Mouse (Mus musculus): ENCODE measurements around the gene Tiam2. TPM values are rescaled to one million over a fixed set of nuclear protein-coding genes. Genes with fewer than 3 reads are reported as not detected.
A peak's percentile ranks its signal among the peaks of the same experiment; 100 is the strongest.

Tiam2 gene
- polyA plus RNA-seq, 1 experiment from 2014 or later, result 7.7 TPM

DNA sequence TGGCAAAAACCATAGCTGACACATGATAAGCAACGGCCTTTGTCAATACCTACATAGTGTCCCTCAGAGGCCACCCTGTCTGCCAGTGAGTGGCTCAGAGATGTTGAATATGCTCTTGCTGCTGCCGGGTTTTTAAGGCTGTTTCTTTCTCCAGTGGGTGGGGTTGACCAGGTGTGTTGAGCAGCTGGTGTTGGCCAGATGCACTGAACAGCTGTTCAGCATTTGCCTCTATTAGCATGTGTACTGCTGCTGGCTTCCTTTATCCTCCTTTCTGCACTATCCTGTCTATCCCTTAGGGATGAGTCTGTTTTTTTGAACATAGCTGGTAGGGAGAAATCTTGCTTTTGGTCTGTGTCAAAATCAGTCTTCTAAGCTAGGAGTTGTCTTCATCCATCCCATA lies 83.9 kb downstream of the Tiam2 start:
- Histone ChIP-seq H3K4me1 (peaks cover 22% of the 10 kb centered on the region), H3K36me3 (replicated peaks) (no peaks in the 10 kb centered on the region), H3K9me3 (no peaks in the 10 kb centered on the region), H3K27me3 (replicated peaks; ENCODE audit: low read depth, poor library complexity, severe bottlenecking) (peaks cover 58% of the 10 kb centered on the region), H3K4me3 (no peak overlapping the region), H3K27ac (replicated peaks) (no peak overlapping the region)
- no peak for DNase-seq (ENCODE audit: low spot score)
- 68% methylated on average over 2 of the region's 2 CpGs for WGBS

DNA sequence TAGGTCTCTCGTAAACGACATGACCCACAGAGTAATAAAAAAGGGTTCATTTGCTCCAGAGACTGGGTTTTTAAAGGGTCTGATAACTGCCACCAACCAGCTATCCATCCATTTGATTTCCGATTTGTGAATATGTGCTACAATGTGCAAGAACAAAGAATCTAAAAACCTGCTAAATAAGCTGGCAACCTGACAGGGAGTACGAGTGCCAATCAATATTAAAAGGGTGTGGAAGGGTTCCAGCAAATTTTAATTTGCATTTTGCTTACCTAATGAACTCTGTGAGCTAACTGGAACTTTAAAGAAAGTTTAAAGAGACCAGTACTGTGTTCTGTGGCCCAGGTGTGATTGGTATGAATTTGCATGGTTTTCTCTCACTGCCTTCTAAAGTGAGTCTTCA lies 86.4 kb downstream of the Tiam2 start:
- Histone ChIP-seq H3K4me3 (no peak overlapping the region), H3K36me3 (replicated peaks) (no peaks in the 10 kb centered on the region), H3K27me3 (replicated peaks; ENCODE audit: low read depth, poor library complexity, severe bottlenecking) (peaks cover 65% of the 10 kb centered on the region), H3K9me3 (no peaks in the 10 kb centered on the region), H3K4me1 (peaks cover 18% of the 10 kb centered on the region), H3K27ac (replicated peaks) (no peak overlapping the region)
- DNase-seq (ENCODE audit: low spot score), result no peak
- 90% methylated on average over 4 of the region's 4 CpGs for WGBS

DNA sequence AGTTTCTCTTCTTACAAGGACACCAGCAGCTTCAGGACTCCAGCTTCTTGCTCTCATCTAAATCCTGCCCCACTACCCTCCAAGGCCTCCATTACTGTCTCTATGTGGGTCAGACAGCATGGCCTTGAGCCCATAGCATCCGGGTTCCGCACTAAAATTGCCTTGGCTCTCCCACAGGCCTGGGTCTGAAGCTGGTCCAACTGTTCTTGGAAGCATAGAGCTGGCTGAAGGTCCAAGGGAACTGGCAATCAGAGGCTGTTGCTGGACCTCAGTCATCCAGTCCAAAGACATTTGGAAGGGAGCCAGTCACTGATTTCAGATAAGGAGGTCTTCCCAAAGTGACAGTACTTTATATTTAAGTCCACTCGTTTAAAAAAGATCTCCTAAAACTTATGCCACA lies 89.2 kb downstream of the Tiam2 start:
- Histone ChIP-seq H3K36me3 (replicated peaks) (no peaks in the 10 kb centered on the region), H3K9me3 (no peaks in the 10 kb centered on the region), H3K4me1 (peaks cover 24% of the 10 kb centered on the region), H3K4me3 (no peak overlapping the region), H3K27me3 (replicated peaks; ENCODE audit: low read depth, poor library complexity, severe bottlenecking) (peaks cover 52% of the 10 kb centered on the region), H3K27ac (replicated peaks) (no peak overlapping the region)
- no peak for DNase-seq (ENCODE audit: low spot score)
- 92% methylated on average over 3 of the region's 3 CpGs for WGBS

DNA sequence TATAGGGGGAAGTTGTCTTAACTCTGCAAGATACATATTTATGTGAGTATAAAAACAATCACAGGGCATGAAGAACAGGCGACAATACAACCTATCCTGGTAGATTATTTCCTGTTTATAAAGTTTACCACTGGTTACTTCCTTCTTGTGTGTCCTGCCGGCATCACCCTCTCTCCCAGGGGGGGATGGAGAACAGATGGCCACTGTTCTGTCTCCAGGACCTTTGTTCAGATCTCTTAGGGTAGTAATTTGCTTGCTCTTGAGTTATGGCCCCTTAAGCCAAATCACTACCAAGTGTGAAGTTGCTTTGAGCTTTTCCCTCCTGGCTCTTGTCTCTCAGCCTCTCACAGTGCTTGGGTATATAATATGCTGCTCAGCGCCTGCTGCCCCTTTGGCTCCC lies 90.0 kb downstream of the Tiam2 start:
- no peaks in the 10 kb centered on the region for H3K36me3 ChIP-seq (replicated peaks)
- no peaks in the 10 kb centered on the region for H3K9me3 ChIP-seq
- H3K27me3 ChIP-seq (replicated peaks; ENCODE audit: low read depth, poor library complexity, severe bottlenecking), result peaks cover 52% of the 10 kb centered on the region
- peaks cover 20% of the 10 kb centered on the region for H3K4me1 ChIP-seq
- no peak overlapping the region for H3K4me3 ChIP-seq
- no peak for DNase-seq (ENCODE audit: low spot score)
- H3K27ac ChIP-seq (replicated peaks), result no peak overlapping the region
- WGBS, result 50% methylated on average over 3 of the region's 3 CpGs

DNA sequence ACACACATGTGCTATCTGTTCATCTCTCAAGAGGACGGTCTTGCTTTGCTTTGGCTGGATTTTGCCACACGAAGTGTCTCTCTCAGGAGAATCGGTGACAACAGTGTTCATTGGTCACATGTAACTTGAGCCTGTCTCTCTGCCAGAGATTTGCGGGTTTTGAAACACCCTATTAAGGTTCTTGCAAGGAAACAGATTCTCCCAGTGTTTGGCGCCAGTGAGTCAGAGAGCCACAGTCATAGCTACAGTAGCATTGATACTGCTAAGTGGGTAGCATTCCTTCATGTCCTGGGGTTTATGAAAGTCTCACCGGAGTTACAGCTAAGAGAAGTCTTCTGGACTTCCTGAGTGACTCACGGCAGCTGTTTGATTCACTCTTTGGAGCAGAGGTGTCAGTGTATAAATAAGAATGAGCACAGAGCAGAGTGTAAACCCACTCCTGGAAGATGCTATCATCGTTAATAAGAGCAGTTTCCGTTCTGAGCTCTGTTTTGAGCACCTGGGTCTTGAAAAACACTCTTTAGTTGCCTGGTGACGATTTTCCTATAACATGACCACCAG lies 93.1 kb downstream of the Tiam2 start:
- DNase-seq (ENCODE audit: low spot score), result no peak
- H3K36me3 ChIP-seq (replicated peaks), result no peaks in the 10 kb centered on the region
- WGBS, result 71% methylated on average over 10 of the region's 10 CpGs
- H3K27me3 ChIP-seq (replicated peaks; ENCODE audit: low read depth, poor library complexity, severe bottlenecking), result peaks cover 23% of the 10 kb centered on the region
- H3K9me3 ChIP-seq, result no peaks in the 10 kb centered on the region
- no peak overlapping the region for H3K4me3 ChIP-seq
- H3K27ac ChIP-seq (replicated peaks), result no peak overlapping the region
- peaks cover 15% of the 10 kb centered on the region for H3K4me1 ChIP-seq

- H3K27me3 ChIP-seq (replicated peaks; ENCODE audit: low read depth, poor library complexity, severe bottlenecking), result peaks cover 16% of the 10 kb centered on the region
- H3K9me3 ChIP-seq, result no peaks in the 10 kb centered on the region
- 95% methylated on average over 4 of the region's 4 CpGs for WGBS
- H3K27ac ChIP-seq (replicated peaks), result no peak overlapping the region
- DNase-seq (ENCODE audit: low spot score), result no peak
- peaks cover 12% of the 10 kb centered on the region for H3K4me1 ChIP-seq
- no peaks in the 10 kb centered on the region for H3K36me3 ChIP-seq (replicated peaks)
- no peak overlapping the region for H3K4me3 ChIP-seq
Observed at GRCm38 (mm10) chr17:3420148-3420547, 93.8 kb downstream of the Tiam2 start.

DNA sequence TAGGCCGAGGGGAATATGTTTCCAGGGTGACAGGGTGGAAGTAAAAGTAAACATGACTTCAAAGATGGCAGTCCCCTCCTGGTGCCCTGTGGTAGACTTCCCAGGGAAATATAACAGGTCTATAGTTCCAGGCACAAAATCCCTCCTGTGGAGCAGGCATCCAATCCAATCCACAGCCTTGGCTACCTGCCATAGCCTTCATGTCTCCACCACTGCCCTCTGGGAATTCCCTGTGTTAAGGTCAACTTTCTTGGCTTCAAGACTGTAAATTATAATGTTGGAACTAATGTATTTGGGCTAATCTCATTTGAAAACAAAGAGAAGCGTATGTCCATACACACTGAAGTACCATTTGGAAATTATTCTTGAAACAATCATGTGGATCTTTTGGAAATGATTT lies 97.0 kb downstream of the Tiam2 start:
- no peak overlapping the region for H3K4me3 ChIP-seq
- H3K9me3 ChIP-seq, result 0 out of 2 replicates have a peak, but pooled peaks cover 2% of the 10 kb centered on the region
- no peak for DNase-seq (ENCODE audit: low spot score)
- WGBS, result 85% methylated on average over 2 of the region's 2 CpGs
- no peaks in the 10 kb centered on the region for H3K27me3 ChIP-seq (replicated peaks; ENCODE audit: low read depth, poor library complexity, severe bottlenecking)
- H3K27ac ChIP-seq (replicated peaks), result no peak overlapping the region
- H3K36me3 ChIP-seq (replicated peaks), result peaks cover 5% of the 10 kb centered on the region; the same call in 1 of the 2 replicates
- H3K4me1 ChIP-seq, result peaks cover 5% of the 10 kb centered on the region

DNA sequence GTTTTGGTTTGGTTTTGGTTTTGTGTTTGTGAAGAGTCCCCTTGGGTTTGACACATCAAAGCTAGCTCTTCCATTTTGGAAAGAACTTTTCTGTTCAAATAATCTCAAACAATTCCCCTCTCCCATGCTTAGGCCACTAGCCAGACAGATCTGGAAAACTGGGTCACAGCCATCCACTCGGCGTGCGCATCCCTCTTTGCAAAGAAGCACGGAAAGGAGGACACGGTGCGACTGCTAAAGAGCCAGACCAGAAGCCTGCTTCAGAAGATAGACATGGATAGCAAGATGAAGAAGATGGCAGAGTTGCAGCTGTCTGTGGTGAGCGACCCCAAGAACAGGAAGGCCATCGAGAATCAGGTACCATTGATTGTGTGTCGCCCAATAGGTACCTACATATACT lies 102.3 kb downstream of the Tiam2 start:
- Histone ChIP-seq H3K27me3 (replicated peaks; ENCODE audit: low read depth, poor library complexity, severe bottlenecking) (no peaks in the 10 kb centered on the region), H3K4me3 (no peak overlapping the region), H3K4me1 (peaks cover 10% of the 10 kb centered on the region), H3K36me3 (replicated peaks) (peaks cover 8% of the 10 kb centered on the region), H3K9me3 (0 out of 2 replicates have a peak, but pooled peaks cover 2% of the 10 kb centered on the region), H3K27ac (replicated peaks) (no peak overlapping the region)
- WGBS, result 96% methylated on average over 9 of the region's 9 CpGs
- DNase-seq (ENCODE audit: low spot score), result no peak

GRCm38 (mm10) chr17:3432590-3433498 lies 106.5 kb downstream of the Tiam2 start:
- 50% methylated on average over 10 of the region's 10 CpGs for WGBS
- H3K9me3 ChIP-seq, result no peaks in the 10 kb centered on the region
- H3K4me3 ChIP-seq, result no peak overlapping the region
- H3K27ac ChIP-seq (replicated peaks), result 0 out of 2 replicates have a peak overlapping the region, but pooled peaks have one; percentile 37
- no peak for DNase-seq (ENCODE audit: low spot score)
- no peaks in the 10 kb centered on the region for H3K27me3 ChIP-seq (replicated peaks; ENCODE audit: low read depth, poor library complexity, severe bottlenecking)
- H3K4me1 ChIP-seq, result peaks cover 38% of the 10 kb centered on the region
- H3K36me3 ChIP-seq (replicated peaks), result peaks cover 3% of the 10 kb centered on the region

DNA sequence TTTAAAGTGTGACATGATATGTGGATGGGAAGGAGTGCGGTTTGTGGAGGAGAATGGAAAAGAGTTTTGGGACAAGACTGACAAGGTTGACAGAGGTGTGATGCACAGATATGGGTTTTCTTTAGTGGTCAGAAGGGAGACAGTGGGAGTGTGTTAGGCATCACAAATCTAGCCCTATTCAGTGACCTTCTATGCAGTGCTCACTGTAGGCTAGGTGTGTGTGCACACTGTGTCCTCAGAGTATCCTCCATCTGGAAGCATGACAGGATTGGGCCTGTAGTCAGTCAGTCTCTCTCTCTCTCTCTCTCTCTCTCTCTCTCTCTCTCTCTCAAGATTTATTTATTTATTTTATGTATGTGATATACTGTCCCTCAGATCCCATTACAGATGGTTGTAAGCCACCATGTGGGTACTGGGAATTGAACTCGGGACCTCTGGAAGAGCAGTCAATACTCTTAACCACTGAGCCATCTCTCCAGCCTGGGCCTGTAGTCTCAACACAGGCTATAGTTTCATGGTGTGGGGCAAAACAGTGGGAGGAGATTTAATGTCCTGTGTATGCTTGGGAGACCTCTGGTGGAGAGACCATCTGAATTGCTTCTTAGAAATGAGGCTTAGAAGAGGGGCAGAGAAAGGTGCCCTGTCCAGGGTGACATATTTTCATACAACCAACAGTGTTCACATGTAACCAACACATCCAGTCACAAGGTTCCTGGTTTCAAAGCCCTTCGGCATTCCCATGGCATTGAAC lies 107.3 kb downstream of the Tiam2 start:
- 91% methylated on average over 3 of the region's 3 CpGs for WGBS
- peaks cover 38% of the 10 kb centered on the region for H3K4me1 ChIP-seq
- 0 out of 2 replicates have a peak overlapping the region, but pooled peaks have one; percentile 37 for H3K27ac ChIP-seq (replicated peaks)
- H3K4me3 ChIP-seq, result no peak overlapping the region
- peaks cover under 1% of the 10 kb centered on the region for H3K36me3 ChIP-seq (replicated peaks)
- no peak for DNase-seq (ENCODE audit: low spot score)
- H3K9me3 ChIP-seq, result no peaks in the 10 kb centered on the region
- no peaks in the 10 kb centered on the region for H3K27me3 ChIP-seq (replicated peaks; ENCODE audit: low read depth, poor library complexity, severe bottlenecking)

- no peak for DNase-seq (ENCODE audit: low spot score)
- no peaks in the 10 kb centered on the region for H3K9me3 ChIP-seq
- peaks cover 38% of the 10 kb centered on the region for H3K4me1 ChIP-seq
- H3K36me3 ChIP-seq (replicated peaks), result no peaks in the 10 kb centered on the region; the same call in 1 of the 2 replicates
- H3K4me3 ChIP-seq, result no peak overlapping the region
- H3K27me3 ChIP-seq (replicated peaks; ENCODE audit: low read depth, poor library complexity, severe bottlenecking), result no peaks in the 10 kb centered on the region
- 84% methylated on average over 1 of the region's 1 CpGs for WGBS
- H3K27ac ChIP-seq (replicated peaks), result no peak overlapping the region
Observed at GRCm38 (mm10) chr17:3435299-3435698, 108.9 kb downstream of the Tiam2 start.

DNA sequence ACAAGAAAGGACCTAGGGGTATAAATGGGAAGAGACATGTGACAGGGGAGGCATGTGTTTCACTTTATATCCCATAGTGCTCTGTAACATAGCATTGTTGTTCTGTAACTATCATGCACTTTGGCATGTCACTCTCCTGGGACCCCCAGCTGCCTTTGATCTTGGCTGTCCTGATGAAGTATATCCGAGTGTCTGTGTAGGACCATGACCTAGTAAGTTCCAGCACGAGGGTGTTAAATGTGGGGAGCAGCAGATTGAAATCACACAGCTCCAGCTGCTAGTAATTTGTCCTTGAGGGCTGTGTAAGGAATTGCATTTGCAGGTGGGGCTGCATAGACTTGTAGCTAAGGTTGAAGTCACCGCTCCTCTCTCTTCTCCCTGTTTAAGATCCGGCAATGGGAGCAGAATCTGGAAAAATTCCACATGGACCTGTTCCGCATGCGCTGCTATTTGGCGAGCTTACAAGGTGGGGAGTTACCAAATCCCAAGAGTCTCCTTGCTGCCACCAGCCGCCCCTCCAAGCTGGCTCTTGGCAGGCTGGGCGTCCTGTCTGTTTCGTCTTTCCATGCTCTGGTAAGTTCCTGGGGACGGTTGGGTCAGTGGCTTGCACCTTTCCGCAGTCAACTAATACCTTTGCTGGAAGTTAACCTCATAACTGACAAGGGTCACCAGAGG lies 110.6 kb downstream of the Tiam2 start:
- Histone ChIP-seq H3K36me3 (replicated peaks) (no peaks in the 10 kb centered on the region; the same call in 1 of the 2 replicates), H3K27ac (replicated peaks) (no peak overlapping the region), H3K9me3 (no peaks in the 10 kb centered on the region), H3K4me1 (peaks cover 38% of the 10 kb centered on the region), H3K4me3 (no peak overlapping the region), H3K27me3 (replicated peaks; ENCODE audit: low read depth, poor library complexity, severe bottlenecking) (no peaks in the 10 kb centered on the region)
- 65% methylated on average over 12 of the region's 12 CpGs for WGBS
- peak; percentile 67 for DNase-seq (ENCODE audit: low spot score)
